Mouse (Mus musculus): ENCODE measurements at regions not wholly inside any gene's neighbourhood (a gene's known extent, or its start where the extent isn't known, plus 50 kb on each side); places are given as distances from the start of the nearest gene placed in this dataset.

GRCm38 (mm10) chr13:35079685-35080084 lies 52.8 kb upstream of the Eci2 start:
- 45% methylated on average over 2 of the region's 2 CpGs for WGBS
- no peaks in the 10 kb centered on the region for H3K36me3 ChIP-seq (ENCODE audit: control insufficient read depth, insufficient read depth, low read length)
- no peaks in the 10 kb centered on the region for H3K27me3 ChIP-seq (replicated peaks; ENCODE audit: control insufficient read depth, insufficient read depth, low read length)
- H3K4me1 ChIP-seq (replicated peaks; ENCODE audit: control insufficient read depth, insufficient read depth, low read length), result no peaks in the 10 kb centered on the region
- no peak overlapping the region for H3K4me2 ChIP-seq
- no peak overlapping the region for H3K4me3 ChIP-seq (ENCODE audit: low read depth, low read length)
- no peaks in the 10 kb centered on the region for H3K9me3 ChIP-seq (ENCODE audit: control insufficient read depth, low read length)
- no peak overlapping the region for H3K27ac ChIP-seq (ENCODE audit: low read depth, low read length)
- DNase-seq (ENCODE audit: low spot score) (no peak), ATAC-seq (replicated peaks; ENCODE audit: low FRiP score) (no peak)
- H3K9ac ChIP-seq (ENCODE audit: low read depth, low read length), result no peak overlapping the region

GRCm38 (mm10) chr13:35085386-35085785 lies 58.5 kb upstream of the Eci2 start:
- Histone ChIP-seq H3K4me1 (replicated peaks; ENCODE audit: control insufficient read depth, insufficient read depth, low read length) (no peaks in the 10 kb centered on the region), H3K4me3 (ENCODE audit: low read depth, low read length) (no peak overlapping the region), H3K27ac (ENCODE audit: low read depth, low read length) (no peak overlapping the region), H3K9me3 (ENCODE audit: control insufficient read depth, low read length) (no peaks in the 10 kb centered on the region), H3K36me3 (ENCODE audit: control insufficient read depth, insufficient read depth, low read length) (no peaks in the 10 kb centered on the region), H3K4me2 (no peak overlapping the region), H3K27me3 (replicated peaks; ENCODE audit: control insufficient read depth, insufficient read depth, low read length) (no peaks in the 10 kb centered on the region), H3K9ac (ENCODE audit: low read depth, low read length) (no peak overlapping the region)
- ATAC-seq (replicated peaks; ENCODE audit: low FRiP score), result no peak
- 72% methylated on average over 3 of the region's 3 CpGs for WGBS
- DNase-seq (ENCODE audit: low spot score), result no peak

GRCm38 (mm10) chr13:35087246-35088040 lies 60.5 kb upstream of the Eci2 start:
- H3K27ac ChIP-seq (ENCODE audit: low read depth, low read length), result no peak overlapping the region
- no peaks in the 10 kb centered on the region for H3K36me3 ChIP-seq (ENCODE audit: control insufficient read depth, insufficient read depth, low read length)
- H3K9me3 ChIP-seq (ENCODE audit: control insufficient read depth, low read length), result no peaks in the 10 kb centered on the region
- ATAC-seq (replicated peaks; ENCODE audit: low FRiP score), result no peak
- WGBS, result 74% methylated on average over 6 of the region's 6 CpGs
- no peak overlapping the region for H3K4me2 ChIP-seq
- no peak for DNase-seq (ENCODE audit: low spot score)
- H3K9ac ChIP-seq (ENCODE audit: low read depth, low read length), result no peak overlapping the region
- no peak overlapping the region for H3K4me3 ChIP-seq (ENCODE audit: low read depth, low read length)
- no peaks in the 10 kb centered on the region for H3K4me1 ChIP-seq (replicated peaks; ENCODE audit: control insufficient read depth, insufficient read depth, low read length)
- H3K27me3 ChIP-seq (replicated peaks; ENCODE audit: control insufficient read depth, insufficient read depth, low read length), result no peaks in the 10 kb centered on the region

GRCm38 (mm10) chr13:35091155-35091554 lies 64.3 kb upstream of the Eci2 start:
- Histone ChIP-seq H3K27ac (ENCODE audit: low read depth, low read length) (no peak overlapping the region), H3K4me3 (ENCODE audit: low read depth, low read length) (no peak overlapping the region), H3K27me3 (replicated peaks; ENCODE audit: control insufficient read depth, insufficient read depth, low read length) (no peaks in the 10 kb centered on the region), H3K9me3 (ENCODE audit: control insufficient read depth, low read length) (no peaks in the 10 kb centered on the region), H3K9ac (ENCODE audit: low read depth, low read length) (no peak overlapping the region), H3K4me1 (replicated peaks; ENCODE audit: control insufficient read depth, insufficient read depth, low read length) (no peaks in the 10 kb centered on the region), H3K36me3 (ENCODE audit: control insufficient read depth, insufficient read depth, low read length) (no peaks in the 10 kb centered on the region), H3K4me2 (no peak overlapping the region)
- 68% methylated on average over 3 of the region's 3 CpGs for WGBS
- ATAC-seq (replicated peaks; ENCODE audit: low FRiP score) (no peak), DNase-seq (ENCODE audit: low spot score) (no peak)

- no peaks in the 10 kb centered on the region for H3K9me3 ChIP-seq (ENCODE audit: control insufficient read depth, low read length)
- no peak overlapping the region for H3K4me3 ChIP-seq (ENCODE audit: low read depth, low read length)
- DNase-seq (ENCODE audit: low spot score) (no peak), ATAC-seq (replicated peaks; ENCODE audit: low FRiP score) (no peak)
- no peaks in the 10 kb centered on the region for H3K27me3 ChIP-seq (replicated peaks; ENCODE audit: control insufficient read depth, insufficient read depth, low read length)
- H3K4me1 ChIP-seq (replicated peaks; ENCODE audit: control insufficient read depth, insufficient read depth, low read length), result no peaks in the 10 kb centered on the region
- 23% methylated on average over 1 of the region's 1 CpGs for WGBS
- no peak overlapping the region for H3K27ac ChIP-seq (ENCODE audit: low read depth, low read length)
- H3K9ac ChIP-seq (ENCODE audit: low read depth, low read length), result no peak overlapping the region
- no peaks in the 10 kb centered on the region for H3K36me3 ChIP-seq (ENCODE audit: control insufficient read depth, insufficient read depth, low read length)
- no peak overlapping the region for H3K4me2 ChIP-seq
Measured at GRCm38 (mm10) chr13:35119782-35120181, 92.9 kb upstream of the Eci2 start.

GRCm38 (mm10) chr13:35129475-35129874 lies 102.6 kb upstream of the Eci2 start:
- ATAC-seq (replicated peaks; ENCODE audit: low FRiP score), result no peak
- 15% methylated on average over 2 of the region's 2 CpGs for WGBS
- H3K4me1 ChIP-seq (replicated peaks; ENCODE audit: control insufficient read depth, insufficient read depth, low read length), result no peaks in the 10 kb centered on the region

GRCm38 (mm10) chr13:35131272-35132185 lies 104.6 kb upstream of the Eci2 start:
- H3K27ac ChIP-seq (ENCODE audit: low read depth, low read length), result no peak overlapping the region
- H3K9ac ChIP-seq (ENCODE audit: low read depth, low read length), result no peak overlapping the region
- H3K4me2 ChIP-seq, result no peak overlapping the region
- ATAC-seq (replicated peaks; ENCODE audit: low FRiP score) (no peak), DNase-seq (ENCODE audit: low spot score) (no peak)
- WGBS, result 72% methylated on average over 8 of the region's 8 CpGs
- H3K4me3 ChIP-seq (ENCODE audit: low read depth, low read length), result no peak overlapping the region
- H3K4me1 ChIP-seq (replicated peaks; ENCODE audit: control insufficient read depth, insufficient read depth, low read length), result no peaks in the 10 kb centered on the region
- H3K27me3 ChIP-seq (replicated peaks; ENCODE audit: control insufficient read depth, insufficient read depth, low read length), result no peaks in the 10 kb centered on the region
- H3K9me3 ChIP-seq (ENCODE audit: control insufficient read depth, low read length), result no peaks in the 10 kb centered on the region
- H3K36me3 ChIP-seq (ENCODE audit: control insufficient read depth, insufficient read depth, low read length), result no peaks in the 10 kb centered on the region

More at GRCm38 (mm10) chr13:35129475-35129874, 102.6 kb upstream of the Eci2 start:
- Histone ChIP-seq H3K4me3 (ENCODE audit: low read depth, low read length) (no peak overlapping the region), H3K27me3 (replicated peaks; ENCODE audit: control insufficient read depth, insufficient read depth, low read length) (no peaks in the 10 kb centered on the region), H3K9me3 (ENCODE audit: control insufficient read depth, low read length) (no peaks in the 10 kb centered on the region), H3K9ac (ENCODE audit: low read depth, low read length) (no peak overlapping the region), H3K4me2 (no peak overlapping the region), H3K36me3 (ENCODE audit: control insufficient read depth, insufficient read depth, low read length) (no peaks in the 10 kb centered on the region), H3K27ac (ENCODE audit: low read depth, low read length) (no peak overlapping the region)
- DNase-seq (ENCODE audit: low spot score), result no peak

GRCm38 (mm10) chr13:35151629-35152028 lies 124.7 kb upstream of the Eci2 start:
- Histone ChIP-seq H3K27ac (ENCODE audit: low read depth, low read length) (no peak overlapping the region), H3K4me2 (no peak overlapping the region), H3K9ac (ENCODE audit: low read depth, low read length) (no peak overlapping the region), H3K4me1 (replicated peaks; ENCODE audit: control insufficient read depth, insufficient read depth, low read length) (no peaks in the 10 kb centered on the region), H3K9me3 (ENCODE audit: control insufficient read depth, low read length) (no peaks in the 10 kb centered on the region), H3K27me3 (replicated peaks; ENCODE audit: control insufficient read depth, insufficient read depth, low read length) (no peaks in the 10 kb centered on the region), H3K4me3 (ENCODE audit: low read depth, low read length) (no peak overlapping the region), H3K36me3 (ENCODE audit: control insufficient read depth, insufficient read depth, low read length) (no peaks in the 10 kb centered on the region)
- 82% methylated on average over 1 of the region's 1 CpGs for WGBS
- DNase-seq (ENCODE audit: low spot score), result no peak
- no peak for ATAC-seq (replicated peaks; ENCODE audit: low FRiP score)
